8 mouse cellular contexts compared by ENCODE assay signal in genomic region chr1:106407963-106408440, GRCm38 (mm10).
DNase-seq lines count a peak whose midpoint lies in the region; ATAC-seq lines count a peak whose summit lies in the region.

No protein-coding gene starts in this region.

- H3K9ac ChIP-seq in lung, embryonic 16.5 days (ENCODE audit: low read length), result no peak overlapping the region
- no peak overlapping the region for H3K9ac ChIP-seq in hindbrain, embryonic 16.5 days (ENCODE audit: low read depth, low read length)

- peak; percentile 47 to 49 for DNase-seq in adrenal gland, postnatal 36 days
- DNase-seq in adrenal gland, postnatal 14 days, result no peak
- DNase-seq in MN1 (ENCODE audit: low spot score), result peak; percentile 24
- DNase-seq in heart, postnatal 14 days, result peak; percentile 45 to 59
- DNase-seq in thymus, postnatal 14 days, result no peak
- no peak for DNase-seq in layer of hippocampus, adult 8-10 months (ENCODE audit: low spot score in 2 of 2)

- H3K36me3 ChIP-seq in lung, embryonic 16.5 days (ENCODE audit: control insufficient read depth, insufficient read depth, low read length), result no peaks in the 10 kb centered on the region
- no peaks in the 10 kb centered on the region for H3K36me3 ChIP-seq in hindbrain, embryonic 16.5 days (ENCODE audit: control insufficient read depth, insufficient read depth, low read length)

- H3K4me2 ChIP-seq in lung, embryonic 16.5 days (ENCODE audit: low read depth, low read length), result no peak overlapping the region
- no peak overlapping the region for H3K4me2 ChIP-seq in hindbrain, embryonic 16.5 days (ENCODE audit: low read length)

- no peaks in the 10 kb centered on the region for H3K9me3 ChIP-seq in lung, embryonic 16.5 days (ENCODE audit: control insufficient read depth, low read length)
- H3K9me3 ChIP-seq in hindbrain, embryonic 16.5 days (ENCODE audit: control insufficient read depth, low read length), result no peaks in the 10 kb centered on the region

- 35% methylated on average over 7 of the region's 7 CpGs for WGBS in lung, embryonic 16.5 days
- 71% methylated on average over 7 of the region's 7 CpGs for WGBS in hindbrain, embryonic 16.5 days

- ATAC-seq in lung, embryonic 16.5 days (ENCODE audit: low read depth), result peak; percentile 82; the same call in 1 of the 2 replicates
- ATAC-seq in hindbrain, embryonic 16.5 days, result no peak

- intact Hi-C loops in heart, postnatal 14 days (cut with DNase I), result no loop called here

- H3K27ac ChIP-seq in lung, embryonic 16.5 days (ENCODE audit: low read length), result no peak overlapping the region
- H3K27ac ChIP-seq in hindbrain, embryonic 16.5 days (ENCODE audit: low read depth, low read length), result no peak overlapping the region

- no peak overlapping the region for H3K4me3 ChIP-seq in lung, embryonic 16.5 days (ENCODE audit: low read length)
- H3K4me3 ChIP-seq in hindbrain, embryonic 16.5 days (ENCODE audit: low read length), result no peak overlapping the region

- no peaks in the 10 kb centered on the region for H3K27me3 ChIP-seq in lung, embryonic 16.5 days (ENCODE audit: control insufficient read depth, insufficient read depth, low read depth, low read length)
- H3K27me3 ChIP-seq in hindbrain, embryonic 16.5 days (replicated peaks; ENCODE audit: control insufficient read depth, insufficient read depth, low read length), result no peaks in the 10 kb centered on the region

- H3K4me1 ChIP-seq in lung, embryonic 16.5 days (replicated peaks; ENCODE audit: control insufficient read depth, insufficient read depth, low read length), result 0 out of 2 replicates have a peak, but pooled peaks cover 2% of the 10 kb centered on the region
- no peaks in the 10 kb centered on the region for H3K4me1 ChIP-seq in hindbrain, embryonic 16.5 days (ENCODE audit: control insufficient read depth, insufficient read depth, low read depth, low read length)

Comparison
In these comparisons a context has a peak if more than half of its experiments do, and no peak if none do; other contexts are left out.
1. DNase-seq: peak in adrenal gland, postnatal 36 days (2 of 2), MN1 (single experiment) and heart, postnatal 14 days (2 of 2); none in adrenal gland, postnatal 14 days (single experiment), thymus, postnatal 14 days (single experiment) and layer of hippocampus, adult 8-10 months (0 of 2).